Mouse (Mus musculus) cerebellum, adult 9-11 months (tissue): Measurements from ENCODE around the gene Foxn2.
"Not testable (repeated sequence)": the region's sequence is repeated elsewhere in the genome, so short reads cannot be mapped to it uniquely, and the experiment has no call there.

Experiments
- DNase-seq: peaks from one replicate; pipeline ENCODE4 v3.0.0; 2022

Foxn2 gene

DNA sequence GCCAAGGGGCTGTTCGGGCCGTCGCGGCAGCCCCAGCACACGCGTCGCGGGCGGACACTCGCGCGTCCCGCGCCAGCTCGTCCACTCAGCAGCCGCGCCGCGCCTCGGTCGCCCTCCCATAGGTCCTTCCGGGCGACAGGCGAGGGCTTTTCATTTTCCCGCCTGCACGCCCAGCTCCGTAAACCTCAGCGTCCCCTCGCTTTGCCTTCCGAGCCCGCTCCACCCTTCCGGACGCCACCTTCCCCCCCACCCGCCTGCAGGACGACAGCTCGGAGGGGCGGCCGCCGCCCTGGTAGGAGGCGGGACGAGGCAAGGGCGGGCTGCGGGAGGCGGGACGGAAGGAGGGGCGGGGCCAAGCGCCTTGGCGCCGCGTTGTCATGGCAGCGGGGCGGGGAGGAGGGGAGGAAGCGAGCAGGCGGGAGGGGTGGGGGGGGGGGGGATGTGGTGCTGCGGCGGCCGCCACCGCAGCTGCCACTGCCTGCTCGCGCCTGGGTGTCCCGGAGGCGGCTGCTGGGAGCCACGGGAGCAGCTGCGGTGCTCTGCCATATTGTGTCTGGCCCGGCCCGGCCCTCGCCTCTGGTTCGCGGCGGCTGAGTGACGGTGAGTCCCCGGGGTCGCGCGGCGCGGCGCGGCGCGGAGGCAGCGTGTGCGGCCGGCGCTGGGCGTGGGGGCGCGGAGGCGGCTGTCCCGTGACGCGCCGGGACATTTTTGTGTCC lies at the start of gene Foxn2:
Gene Foxn2 (plus strand): TSS at position 427 of the 716 bp plus-strand sequence.
- peak; percentile 93 for DNase-seq

DNA sequence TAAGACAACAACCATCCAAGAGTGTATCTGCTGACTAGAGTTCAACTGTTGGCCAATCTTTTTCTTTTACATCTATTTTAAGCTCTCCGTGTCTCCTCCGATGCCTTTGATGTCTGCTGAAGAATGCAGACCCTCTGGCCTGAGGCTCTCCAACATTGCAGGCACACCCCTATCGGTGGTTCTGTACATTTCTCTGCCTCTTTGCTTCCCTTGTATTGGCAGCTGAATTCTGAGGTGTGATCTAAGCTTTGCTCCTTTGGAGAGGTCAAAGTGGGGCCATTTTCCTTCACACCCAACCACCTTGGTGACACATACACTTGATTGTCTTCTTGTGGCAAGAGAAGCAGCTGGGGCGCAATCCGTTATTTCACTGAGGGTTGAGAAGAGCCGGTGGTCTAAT lies 43.0 kb upstream of the Foxn2 start:
- DNase-seq, result peak; percentile 7

DNA sequence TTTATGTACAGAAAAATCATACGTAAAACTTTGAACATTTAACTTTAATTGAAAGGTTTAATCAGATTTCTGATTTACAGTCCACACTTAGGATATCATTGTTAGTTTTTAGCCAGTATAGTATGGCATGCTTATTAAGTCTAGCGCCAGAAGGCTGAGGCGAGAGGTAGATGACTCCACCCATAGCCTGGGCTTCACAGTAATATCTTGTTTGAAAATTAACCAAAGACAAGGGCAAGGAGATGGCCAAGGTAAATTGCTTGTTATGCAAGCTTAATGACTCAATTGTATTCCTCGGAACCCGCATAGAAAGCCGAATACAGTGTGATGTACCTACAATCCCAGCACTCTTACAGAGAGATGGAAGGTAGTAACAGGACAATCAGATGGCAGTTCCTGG lies 42.4 kb upstream of the Foxn2 start:
- DNase-seq, result no peak

DNA sequence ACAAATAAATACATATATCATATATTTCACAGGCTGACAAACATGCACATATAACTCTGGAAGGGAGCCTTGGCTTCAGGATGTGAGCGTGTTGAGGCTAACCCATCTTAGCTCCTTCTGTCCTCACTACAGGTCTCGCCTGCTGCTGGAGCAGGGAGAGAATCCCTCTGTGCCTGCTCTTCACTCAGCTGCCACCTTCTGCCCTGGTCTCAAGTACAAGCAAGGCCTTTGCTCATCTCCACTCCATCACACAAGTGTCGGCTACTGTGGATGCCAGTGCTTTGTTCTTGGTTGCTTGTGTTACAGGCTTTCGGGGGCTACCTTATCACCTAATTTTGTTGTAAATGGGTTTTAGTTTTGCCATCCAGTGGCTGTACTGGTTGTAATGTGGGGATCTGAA lies 41.7 kb upstream of the Foxn2 start:
- peak; percentile 73 for DNase-seq

DNA sequence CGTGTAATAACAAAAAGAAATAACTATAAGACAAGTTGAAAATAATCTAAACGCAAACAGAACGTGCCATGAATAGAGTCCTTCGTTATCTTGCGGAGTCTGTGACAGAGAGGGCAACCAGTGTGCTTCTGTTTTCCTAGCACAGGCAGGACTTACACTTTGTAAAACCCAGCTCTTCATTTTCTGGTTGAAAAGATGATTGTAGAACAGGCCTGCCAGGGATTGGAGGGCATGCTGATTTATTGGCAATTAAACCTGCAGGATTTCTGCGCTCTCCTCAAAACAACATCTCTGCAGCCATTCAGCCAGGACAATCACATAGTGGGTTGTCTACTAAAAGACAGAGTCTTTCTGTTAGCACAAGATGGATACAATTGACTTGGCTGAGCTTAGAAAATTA lies 40.4 kb upstream of the Foxn2 start:
- DNase-seq, result peak; percentile 85

DNA sequence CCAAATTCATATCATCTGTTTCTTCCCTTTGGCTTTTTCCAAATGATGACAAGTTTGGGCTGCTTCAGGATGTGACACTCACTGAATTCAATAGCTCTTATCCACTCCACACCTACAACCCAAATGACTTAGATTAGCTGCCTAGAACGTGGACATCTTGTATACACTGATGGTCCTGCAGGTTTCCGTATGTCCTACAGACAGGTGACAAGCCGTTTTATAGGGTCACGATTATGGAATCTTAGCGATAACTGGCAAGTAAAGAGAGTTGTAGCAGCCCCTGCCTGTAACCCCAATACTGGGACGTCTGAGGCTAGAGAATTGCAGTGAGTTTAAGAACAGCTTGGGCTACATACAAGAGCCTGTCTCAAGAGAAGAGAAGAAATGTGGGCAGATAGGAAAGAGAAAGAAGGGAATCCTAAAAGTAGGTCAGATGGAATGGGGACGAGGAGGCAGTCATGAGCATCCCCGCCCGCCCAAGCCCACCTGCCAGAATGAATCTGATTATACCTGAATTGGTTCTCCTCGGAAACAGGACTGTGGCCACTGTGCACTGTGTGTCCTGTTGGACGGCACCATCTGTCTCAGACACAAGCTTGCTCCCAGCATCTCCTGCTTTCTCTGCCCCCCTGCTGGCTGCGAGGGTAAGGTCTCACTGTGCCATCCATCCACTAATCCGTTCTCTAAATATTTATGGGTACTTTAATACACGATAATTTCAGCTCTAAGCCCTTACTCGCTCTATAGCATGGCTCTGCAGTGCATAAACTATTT lies 39.6 kb upstream of the Foxn2 start:
- DNase-seq, result peak; percentile 91

DNA sequence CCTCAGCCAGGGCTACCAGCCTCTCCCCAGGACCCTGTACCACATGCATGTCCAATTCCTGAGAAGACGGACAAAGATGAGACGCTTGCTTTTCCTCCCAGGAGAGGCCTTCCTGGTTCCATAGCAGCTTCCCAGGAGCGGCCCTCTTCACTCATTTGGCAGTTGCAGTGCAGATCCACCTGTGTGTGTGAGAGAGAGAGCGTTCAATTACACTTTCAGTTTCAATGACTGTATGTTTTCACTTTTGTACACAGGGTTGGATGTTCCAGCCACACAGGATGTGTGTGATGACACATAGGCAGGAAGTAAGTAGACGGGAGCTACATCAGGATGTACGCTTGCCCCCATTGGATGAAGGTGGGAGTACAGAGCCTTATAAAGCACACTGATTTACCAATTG lies 37.2 kb upstream of the Foxn2 start:
- peak; percentile 30 for DNase-seq

DNA sequence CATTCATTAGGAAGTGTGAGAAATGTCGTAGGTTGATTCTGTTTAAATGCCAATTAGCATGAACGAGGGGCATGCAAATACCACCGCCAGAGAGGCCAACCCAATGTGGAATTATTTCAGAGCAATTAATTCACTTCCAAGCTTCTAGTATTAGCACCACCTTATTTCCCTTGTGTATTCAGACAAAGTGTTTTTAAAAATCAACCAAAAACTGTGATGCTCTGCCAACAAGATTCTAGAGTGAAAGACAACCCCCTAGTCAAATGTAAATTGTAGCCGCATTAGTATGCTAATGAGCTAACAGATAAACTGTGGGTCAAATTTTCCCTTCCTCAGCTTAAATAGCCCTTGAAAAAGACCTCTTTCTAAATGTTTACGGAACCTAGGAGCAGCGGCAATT lies 36.0 kb upstream of the Foxn2 start:
- DNase-seq, result no peak

DNA sequence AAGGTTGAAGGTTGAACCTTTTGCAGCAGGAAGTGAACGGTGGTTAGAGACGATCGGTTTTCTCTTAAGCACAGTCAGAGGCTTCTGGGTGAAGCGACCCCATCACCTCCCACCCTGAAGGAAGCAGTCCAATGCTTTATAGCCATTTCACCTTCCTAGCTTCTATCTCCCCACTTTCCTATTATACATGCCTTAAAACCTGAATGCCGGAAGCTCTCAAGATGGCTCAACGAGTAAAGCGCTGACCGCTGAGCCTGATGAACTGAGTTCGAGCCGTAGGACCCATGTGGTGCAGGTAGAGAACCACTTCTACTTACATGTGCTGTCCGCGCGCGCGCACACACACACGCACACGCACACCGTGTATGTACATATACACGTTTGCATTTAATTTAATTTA lies 35.4 kb upstream of the Foxn2 start:
- DNase-seq, result no peak

DNA sequence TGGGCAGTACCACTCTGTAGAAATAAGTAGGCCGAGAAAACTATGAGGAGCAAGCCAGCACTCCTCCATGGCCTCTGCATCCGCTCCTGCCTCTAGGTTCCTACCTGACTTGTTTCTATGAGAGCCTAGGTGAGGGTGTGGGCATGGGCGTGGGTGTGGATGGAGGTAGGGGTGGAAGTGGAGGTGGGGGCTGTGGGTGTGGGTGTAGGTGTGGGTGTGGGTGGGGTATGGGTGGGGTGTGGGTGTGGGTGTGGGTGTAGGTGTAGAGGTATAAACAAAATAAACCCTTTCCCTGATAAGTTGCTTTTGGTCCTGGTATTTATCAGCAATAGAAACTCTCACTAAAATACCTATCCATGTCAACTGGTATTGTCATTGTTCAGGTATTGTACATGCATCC lies 30.8 kb upstream of the Foxn2 start:
- DNase-seq, result no peak

DNA sequence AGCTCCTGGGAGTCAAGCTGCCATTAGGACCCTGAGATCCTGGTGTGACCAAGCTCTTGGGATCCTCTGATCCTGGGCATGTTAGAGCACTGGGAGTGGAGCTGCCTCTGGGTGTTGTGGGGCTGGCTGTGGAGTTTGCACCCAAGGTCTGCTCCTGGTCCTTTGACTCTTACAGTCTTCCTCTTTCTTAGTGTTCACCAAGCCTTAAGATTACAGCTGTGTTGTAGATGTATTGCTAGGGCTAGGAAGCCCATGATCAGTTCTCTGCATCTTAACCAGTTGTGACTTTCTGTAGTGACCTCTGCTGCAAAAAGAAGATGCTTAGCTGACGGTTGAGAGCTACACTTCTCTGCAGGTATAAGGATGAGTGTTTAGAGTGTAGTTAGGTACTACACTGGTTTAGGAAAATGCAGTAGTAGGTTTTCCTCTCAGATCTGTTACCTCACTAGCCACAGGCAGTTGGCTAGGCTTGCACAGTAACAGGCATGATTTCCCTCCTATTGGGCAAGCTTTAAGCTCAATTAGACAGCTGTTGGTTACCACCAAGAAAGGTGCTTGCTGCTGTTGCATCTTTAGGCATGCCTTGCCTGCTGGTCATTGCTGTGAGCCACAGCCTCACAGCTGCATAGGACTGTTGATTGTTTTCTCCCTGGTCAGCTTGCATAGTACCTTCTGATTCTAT lies 27.2 kb upstream of the Foxn2 start:
- no peak for DNase-seq

DNA sequence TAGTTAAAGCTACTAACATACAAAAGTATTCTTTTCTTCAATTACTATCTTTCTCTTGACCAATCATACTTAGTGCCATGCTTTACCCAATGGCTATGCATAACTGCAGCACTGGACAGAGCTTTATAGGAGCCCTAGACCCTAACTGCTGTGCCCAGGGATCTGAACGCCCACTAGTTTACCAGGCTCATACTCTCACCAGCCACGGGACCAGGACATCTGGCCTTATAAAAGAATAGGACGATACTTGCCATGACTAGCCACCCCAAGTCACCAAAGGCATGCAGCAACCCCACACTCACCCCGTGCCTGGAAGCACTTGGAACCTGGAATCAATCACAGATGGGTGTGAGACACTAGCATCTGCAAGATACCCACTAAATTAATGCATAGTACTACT lies 20.1 kb upstream of the Foxn2 start:
- DNase-seq, result no peak

DNA sequence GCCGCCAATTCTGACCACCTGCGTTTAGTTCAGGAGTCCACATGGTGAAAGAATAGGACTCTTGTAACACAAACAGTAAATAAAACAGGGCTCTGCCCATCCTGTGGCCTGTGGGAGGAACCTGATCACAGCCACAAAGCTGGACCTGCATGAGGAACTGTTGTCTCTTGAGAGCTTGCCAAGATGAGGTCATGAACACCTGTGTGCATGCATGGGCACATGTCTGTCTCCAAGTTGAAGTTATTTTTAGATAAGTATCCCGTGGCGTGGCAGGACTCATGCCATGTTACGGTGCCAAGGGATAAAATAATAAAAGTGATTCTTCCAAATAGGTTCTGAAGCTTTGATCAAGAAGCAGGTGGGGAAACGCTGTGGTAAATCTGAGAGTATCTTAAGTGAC lies 19.3 kb upstream of the Foxn2 start:
- peak; percentile 96 for DNase-seq

DNA sequence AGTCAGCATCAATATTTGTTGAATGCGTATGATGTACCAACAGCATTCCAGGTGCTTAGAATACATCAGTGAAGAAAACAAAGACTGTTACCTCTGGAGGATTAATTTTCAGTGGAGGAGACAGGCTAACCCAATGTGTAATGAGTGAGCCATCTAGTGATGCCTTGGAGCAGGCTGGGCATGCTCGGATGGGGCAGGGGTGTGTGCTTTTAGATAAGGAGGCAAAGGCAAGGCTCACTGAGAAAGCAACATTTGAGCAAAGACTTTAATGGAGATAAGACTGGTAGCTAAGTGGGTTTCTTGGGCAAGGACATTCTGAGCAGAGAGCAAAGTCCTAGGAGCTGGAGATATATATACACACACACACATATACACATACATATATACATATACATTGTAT lies 9.8 kb upstream of the Foxn2 start:
- no peak for DNase-seq

DNA sequence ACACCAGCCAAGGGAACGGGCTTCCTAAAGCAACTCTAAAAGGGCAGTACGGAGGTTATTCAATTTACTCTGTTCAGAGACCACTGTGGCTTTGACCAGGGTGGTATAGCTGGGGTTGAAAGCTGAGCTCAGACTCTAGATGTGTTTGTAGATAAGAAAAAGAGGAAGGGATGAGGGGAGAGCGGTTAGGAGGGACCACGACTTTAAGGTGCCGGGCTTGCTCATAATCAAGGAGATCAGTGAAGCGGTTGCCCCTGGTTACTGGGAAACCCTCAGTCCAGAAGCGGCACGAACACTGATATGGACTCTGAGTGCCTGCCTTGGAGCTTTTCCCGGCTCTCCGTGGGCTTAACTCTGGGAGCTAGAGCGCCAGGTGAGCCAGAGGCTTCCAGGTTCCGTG lies 9.0 kb upstream of the Foxn2 start:
- no peak for DNase-seq

DNA sequence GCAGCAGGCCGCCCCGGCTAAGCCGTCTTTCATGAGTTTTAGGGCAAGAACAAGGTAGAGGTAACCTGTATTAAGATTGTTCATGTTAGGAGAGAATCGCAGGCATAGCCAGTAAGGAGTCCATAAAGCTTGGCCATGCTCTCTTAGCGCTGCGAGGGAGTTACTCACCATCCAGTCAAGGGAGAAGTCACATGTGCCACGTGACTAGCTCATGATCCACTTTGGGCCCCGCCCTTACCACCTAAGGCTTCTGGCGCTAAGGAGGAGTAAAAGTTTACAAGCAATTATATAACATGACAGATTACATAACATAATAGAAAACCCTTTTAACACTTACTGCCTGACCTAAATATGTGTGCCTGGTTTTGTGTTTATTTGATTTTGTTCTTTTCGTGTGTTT lies 8.5 kb upstream of the Foxn2 start:
- DNase-seq, result no peak

DNA sequence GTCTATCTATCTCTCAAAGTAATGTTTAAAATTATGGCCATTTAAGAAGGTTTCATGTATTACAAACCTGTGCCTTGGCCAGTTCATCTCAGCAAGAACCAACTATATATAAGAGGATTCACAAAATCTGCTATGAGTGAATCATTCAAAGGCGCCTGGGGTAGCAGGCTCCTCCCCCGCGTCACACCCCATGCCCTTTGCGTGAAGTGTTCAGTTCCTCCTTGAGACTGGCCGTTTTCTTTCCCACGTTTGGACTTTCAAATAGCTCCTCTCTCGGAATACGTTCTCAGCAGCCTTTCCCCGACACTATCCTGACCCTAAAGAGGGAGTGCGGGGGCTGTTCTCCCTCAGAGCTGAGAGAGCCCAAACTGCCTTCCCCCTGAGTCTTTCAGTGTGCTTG lies 5.2 kb upstream of the Foxn2 start:
- DNase-seq, result no peak

DNA sequence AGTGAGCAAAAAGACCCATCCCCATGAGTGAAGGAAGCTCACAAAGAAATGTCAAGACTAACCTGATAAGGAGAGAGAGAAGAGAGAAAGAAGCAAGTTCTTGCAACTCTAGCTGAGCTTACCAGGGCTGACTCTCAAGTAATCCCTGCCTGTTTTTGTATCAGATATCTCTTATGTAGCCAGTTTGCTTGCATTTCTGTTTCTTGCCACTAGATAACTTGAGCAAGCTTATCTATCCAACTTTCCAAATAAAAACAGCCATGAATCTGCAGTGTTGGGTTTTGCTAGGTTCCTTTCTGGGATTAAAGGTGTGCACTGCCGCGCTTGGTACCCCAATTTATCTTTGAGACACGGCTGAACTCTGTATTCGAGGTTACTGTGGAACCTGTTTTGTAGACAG lies 4.2 kb upstream of the Foxn2 start:
- DNase-seq, result no peak

DNA sequence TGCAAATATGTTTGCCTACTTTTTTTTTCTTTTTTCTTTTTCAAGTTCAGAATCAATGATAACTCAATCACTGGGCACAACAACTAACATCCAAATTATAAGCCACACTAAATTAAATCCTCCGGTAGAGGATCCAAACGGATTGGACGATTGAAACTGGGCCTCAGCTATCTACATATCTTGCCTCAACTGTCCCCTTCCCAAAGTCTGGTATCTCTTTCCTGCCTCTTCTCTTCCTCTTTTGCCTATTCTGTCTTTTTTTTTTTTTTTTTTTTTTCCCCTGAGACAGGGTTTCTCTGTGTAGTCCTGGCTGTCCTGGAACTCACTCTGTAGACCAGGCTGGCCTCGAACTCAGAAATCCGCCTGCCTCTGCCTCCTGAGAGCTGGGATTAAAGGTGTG lies 3.8 kb upstream of the Foxn2 start:
- not testable (repeated sequence) for DNase-seq

DNA sequence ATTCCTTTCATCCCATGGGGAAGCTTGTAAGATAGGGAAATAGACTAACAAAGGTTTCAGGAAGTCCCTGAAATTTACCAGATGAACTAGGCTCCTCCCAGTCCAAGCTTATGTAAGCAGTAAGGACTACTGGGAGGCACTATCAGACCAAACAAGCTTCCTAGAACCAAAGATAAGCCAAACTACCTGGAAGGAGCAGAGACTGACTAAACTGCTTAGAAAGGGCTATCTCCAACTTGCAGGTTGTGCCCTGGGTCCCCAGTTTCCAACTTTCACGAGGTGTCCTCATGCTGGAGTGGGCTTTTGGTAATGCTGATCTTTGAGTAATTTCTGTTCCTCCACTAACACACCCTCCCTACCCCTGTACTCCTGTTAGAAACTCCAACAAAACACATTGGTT lies 3.1 kb upstream of the Foxn2 start:
- DNase-seq, result no peak

DNA sequence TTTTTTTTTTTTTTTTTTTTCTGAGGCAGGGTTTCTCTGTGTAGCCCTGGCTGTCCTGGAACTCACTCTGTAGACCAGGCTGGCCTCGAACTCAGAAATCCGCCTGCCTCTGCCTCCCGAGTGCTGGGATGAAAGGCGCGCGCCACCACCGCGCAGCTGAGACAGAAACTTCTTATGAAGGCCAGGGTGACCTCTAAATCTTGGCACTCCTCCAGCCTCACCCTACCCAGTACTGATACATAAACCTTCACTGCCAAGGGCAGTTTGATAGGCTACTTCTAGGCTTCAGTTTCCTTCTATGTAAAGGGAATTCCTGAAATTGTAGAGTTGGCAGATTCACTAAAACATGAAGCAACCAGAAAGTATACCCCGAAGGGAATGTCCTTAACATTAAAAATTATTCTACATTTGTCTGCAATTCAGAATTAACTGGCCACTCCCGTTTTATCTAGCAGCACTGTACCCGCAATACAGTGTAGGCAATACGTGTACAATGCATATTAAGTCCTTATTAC lies 918 bp upstream of the Foxn2 start:
- DNase-seq, result peak; percentile 63

DNA sequence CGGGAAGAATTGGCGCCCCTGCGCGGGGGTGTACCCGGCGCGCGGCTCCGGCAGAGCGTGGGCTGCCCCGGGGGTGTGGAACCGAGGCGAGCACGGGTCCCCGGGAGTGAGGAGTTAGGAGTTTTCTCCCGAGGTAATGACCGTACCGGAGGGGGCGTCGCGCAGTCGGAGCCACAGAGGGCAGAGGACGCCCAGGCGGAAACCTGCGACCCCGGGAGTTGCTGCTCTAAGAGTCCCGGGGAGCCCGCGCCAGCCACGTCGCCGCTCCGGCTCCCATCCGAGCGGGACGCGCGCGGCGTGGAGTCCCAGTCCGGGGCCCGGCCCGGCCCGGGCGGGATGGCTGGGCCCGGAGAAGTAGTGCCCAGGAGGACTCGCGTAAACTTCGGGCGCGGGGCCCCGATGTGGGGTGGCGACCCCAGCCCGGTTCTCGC lies 505 bp downstream of the Foxn2 start:
- no peak for DNase-seq

DNA sequence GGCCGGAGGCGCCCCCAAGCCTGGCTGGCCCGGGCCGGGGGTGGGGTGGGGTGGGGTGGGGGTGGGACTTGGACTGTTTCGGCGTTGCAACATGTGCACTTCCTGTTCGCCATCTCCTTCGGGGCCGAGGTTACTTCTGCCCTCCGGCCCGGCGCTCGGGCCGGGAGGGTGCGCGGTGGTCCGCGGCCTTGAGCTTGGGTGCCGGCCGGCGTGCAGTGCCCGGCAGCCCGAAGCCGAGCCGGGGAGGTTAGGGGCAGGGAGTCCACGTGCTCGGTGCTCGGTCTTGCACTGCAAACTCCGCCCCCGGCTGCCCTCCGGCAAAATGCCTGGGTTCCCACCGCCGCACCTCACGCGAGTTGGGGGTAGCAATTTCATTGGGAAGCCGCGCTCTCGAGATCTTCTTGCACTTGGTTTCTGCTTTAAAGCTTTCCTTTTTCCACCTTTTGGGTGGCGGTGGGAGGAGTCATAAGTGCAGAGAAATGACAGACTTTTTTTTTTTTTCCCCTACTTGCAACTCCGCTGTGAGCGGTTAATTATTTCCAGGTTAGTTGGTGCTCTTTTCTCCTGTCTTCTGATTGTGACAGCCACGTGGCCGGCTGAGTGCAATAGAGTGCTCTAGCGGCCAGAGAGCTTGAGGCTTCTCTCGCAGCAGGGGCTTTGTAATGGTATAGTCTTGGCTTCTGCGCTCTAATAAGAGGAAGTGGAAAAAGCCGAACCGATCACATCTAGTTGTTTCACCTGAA lies 1.1 kb downstream of the Foxn2 start:
- DNase-seq, result peak; percentile 83
